Mouse (Mus musculus): ENCODE results near the gene Olfr33. TPM values are rescaled to one million over a fixed set of nuclear protein-coding genes. Genes with fewer than 3 reads are reported as not detected.

Gene Olfr33
- not detected in 2 replicates for polyA plus RNA-seq (2015; fragmentation: Nextera tagmentation; extraction: Ambion mirVana)

DNA sequence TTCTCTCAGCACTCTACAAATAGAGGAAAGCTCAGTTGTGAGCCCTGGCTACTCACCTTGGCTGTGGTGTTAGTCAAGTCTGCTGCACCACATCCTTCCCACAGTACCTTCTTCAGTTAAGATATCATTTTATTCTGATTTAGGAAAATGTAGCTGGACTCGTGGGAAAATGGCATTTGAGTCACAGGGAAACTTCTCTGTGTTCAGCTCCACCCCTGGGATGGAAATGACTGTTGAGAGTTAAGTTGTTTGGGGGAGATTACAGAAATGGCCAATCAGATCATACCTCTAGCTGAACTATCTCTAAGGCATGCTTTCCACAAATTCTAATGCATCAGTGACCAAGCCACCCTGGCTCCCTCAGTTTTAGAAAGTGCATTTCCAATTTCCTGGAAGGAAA, at the start of gene Olfr33:
Gene Olfr33, minus strand, starts transcription at position 101 of the 400 bp plus-strand sequence.
- no peak for ATAC-seq (replicated peaks; ENCODE audit: low FRiP score)
- Histone ChIP-seq H3K9me3 (replicated peaks) (no peaks in the 10 kb centered on the region), H3K36me3 (no peaks in the 10 kb centered on the region), H3K4me1 (no peaks in the 10 kb centered on the region), H3K4me2 (no peak within 1 kb of the TSS), H3K27ac (no peak within 1 kb of the TSS), H3K9ac (no peak within 1 kb of the TSS), H3K27me3 (no peaks in the 10 kb centered on the region), H3K4me3 (replicated peaks) (no peak within 1 kb of the TSS)
- WGBS, result 48% methylated on average over 1 of the region's 1 CpGs

DNA sequence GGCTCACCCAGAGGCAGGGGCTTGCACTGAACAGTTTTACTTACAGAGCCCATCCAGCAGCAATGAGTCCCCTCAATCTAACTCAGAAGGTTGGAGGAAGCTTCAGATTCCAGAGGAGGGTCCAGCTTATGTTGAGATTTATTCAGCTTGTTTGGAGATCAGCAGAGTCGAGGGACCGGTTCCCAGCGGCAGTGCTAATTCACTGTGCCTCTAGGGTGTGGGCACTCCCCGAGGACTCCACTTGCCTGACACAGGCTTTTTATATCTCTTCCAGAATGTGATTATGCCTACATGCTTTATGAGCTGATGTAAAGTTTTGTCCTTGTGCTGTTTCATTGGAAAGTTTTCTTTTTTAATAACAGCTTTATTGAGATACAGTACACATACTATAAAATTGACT, 40.4 kb upstream of the Olfr33 start, which contains the start of the genes Olfr560 and Olfr78:
Gene Olfr560, minus strand, starts transcription at position 101 of the 400 bp plus-strand sequence.
Gene Olfr78, minus strand, starts transcription at position 206 of the 400 bp plus-strand sequence.
- H3K27me3 ChIP-seq, result no peaks in the 10 kb centered on the region
- no peak within 1 kb of the TSS for H3K4me2 ChIP-seq
- 82% methylated on average over 4 of the region's 4 CpGs for WGBS
- no peak within 1 kb of the TSS for H3K27ac ChIP-seq
- no peaks in the 10 kb centered on the region for H3K4me1 ChIP-seq
- no peaks in the 10 kb centered on the region for H3K36me3 ChIP-seq
- no peak within 1 kb of the TSS for H3K4me3 ChIP-seq (replicated peaks)
- ATAC-seq (replicated peaks; ENCODE audit: low FRiP score), result no peak
- no peaks in the 10 kb centered on the region for H3K9me3 ChIP-seq (replicated peaks)
- no peak within 1 kb of the TSS for H3K9ac ChIP-seq

DNA sequence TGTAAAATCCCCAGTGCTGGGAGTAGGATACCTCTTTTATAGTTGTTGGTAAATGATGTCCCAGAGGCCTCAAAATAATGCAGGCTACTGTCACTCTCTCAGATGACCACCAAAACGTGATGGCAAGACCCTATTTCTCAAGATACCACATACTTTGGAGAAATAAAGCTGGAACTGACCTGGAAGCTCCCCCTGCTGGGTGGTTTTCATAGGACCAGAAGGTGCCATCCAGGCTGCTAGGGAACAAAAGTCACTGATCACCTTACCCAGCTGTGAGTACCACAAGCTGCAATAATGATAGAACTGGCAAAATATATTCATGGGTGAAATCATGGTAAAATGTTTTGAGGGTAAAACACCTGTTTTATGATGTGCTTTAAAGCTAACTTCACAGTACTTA, 33.2 kb upstream of the Olfr33 start:
- Histone ChIP-seq H3K27me3 (no peaks in the 10 kb centered on the region), H3K9ac (no peak overlapping the region), H3K4me2 (no peak overlapping the region), H3K36me3 (no peaks in the 10 kb centered on the region), H3K9me3 (replicated peaks) (no peaks in the 10 kb centered on the region), H3K4me1 (no peaks in the 10 kb centered on the region), H3K27ac (no peak overlapping the region), H3K4me3 (replicated peaks) (no peak overlapping the region)
- WGBS, result 27% methylated on average over 1 of the region's 1 CpGs
- no peak for ATAC-seq (replicated peaks; ENCODE audit: low FRiP score)

DNA sequence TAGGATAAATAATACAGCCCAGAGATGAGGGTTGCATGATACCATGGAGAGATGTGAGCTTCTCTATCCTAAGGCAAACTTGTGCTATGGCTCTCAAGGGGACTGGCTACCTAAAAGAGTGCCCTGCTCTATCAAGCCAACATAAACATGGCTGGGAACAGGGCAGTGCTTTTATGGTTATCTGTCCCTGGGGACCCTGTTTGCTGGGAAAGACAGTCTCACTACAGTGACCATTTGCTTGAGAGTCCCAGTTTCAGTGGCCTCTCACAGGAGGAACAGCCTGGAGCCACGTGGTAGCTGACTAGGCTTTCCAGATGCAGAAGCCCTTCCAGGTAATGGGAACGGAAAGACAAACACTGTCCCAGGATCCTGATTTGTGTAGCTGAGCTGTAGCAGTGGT, 18.8 kb upstream of the Olfr33 start:
- Histone ChIP-seq H3K27me3 (no peaks in the 10 kb centered on the region), H3K4me3 (replicated peaks) (no peak overlapping the region), H3K27ac (no peak overlapping the region), H3K9me3 (replicated peaks) (no peaks in the 10 kb centered on the region), H3K4me2 (no peak overlapping the region), H3K36me3 (no peaks in the 10 kb centered on the region), H3K9ac (no peak overlapping the region), H3K4me1 (no peaks in the 10 kb centered on the region)
- 34% methylated on average over 2 of the region's 2 CpGs for WGBS
- no peak for ATAC-seq (replicated peaks; ENCODE audit: low FRiP score)

DNA sequence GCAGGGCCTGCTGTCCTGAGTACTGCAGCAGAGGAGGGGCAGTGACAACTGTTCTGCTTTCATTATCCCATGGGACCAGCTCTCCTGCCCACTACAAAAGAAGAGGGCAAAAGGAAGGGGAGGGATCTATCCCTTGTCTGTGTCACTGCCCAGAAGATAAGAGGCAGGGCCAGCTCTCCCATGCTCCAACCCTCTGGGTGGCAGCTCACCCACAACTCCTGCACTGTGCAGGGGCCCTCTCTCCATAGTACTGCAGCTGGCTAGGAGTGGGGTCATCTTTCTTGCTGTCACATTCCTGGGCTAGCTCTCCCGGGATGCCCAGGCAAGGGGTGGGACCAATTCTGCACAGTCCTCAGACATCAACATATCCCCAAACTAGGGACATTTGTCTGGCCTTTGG, 14.9 kb upstream of the Olfr33 start:
- no peaks in the 10 kb centered on the region for H3K27me3 ChIP-seq
- 0 out of 2 replicates have a peak, but pooled peaks have one; percentile 9 for ATAC-seq (replicated peaks; ENCODE audit: low FRiP score)

DNA sequence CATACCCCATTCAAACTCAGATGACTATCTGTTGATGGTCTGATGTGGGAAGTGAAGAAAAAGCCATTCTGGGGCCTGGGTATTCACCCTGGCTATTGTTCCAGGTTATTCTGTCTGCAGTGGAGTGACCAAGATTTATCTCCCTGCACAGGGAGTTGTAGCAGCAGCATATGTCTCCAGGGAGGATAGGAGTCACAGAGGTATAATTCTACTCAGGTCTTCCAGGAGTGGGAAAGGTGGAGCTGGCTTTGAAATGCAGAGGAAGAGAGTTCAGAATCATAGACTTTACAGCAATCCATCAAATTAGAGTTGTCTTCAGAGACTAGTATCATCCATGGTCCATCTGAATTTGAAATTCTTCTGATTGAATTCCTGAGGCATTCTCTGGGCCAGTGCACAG, 8.5 kb upstream of the Olfr33 start, which contains the start of gene Olfr559:
Gene Olfr559, minus strand, starts transcription at position 101 of the 400 bp plus-strand sequence.
- Histone ChIP-seq H3K9me3 (replicated peaks) (no peaks in the 10 kb centered on the region), H3K9ac (no peak within 1 kb of the TSS), H3K27ac (no peak within 1 kb of the TSS), H3K27me3 (no peaks in the 10 kb centered on the region), H3K4me2 (no peak within 1 kb of the TSS), H3K4me1 (no peaks in the 10 kb centered on the region), H3K4me3 (replicated peaks) (no peak within 1 kb of the TSS), H3K36me3 (no peaks in the 10 kb centered on the region)
- no peak for ATAC-seq (replicated peaks; ENCODE audit: low FRiP score)

More for the DNA sequence above, 14.9 kb upstream of the Olfr33 start:
- H3K4me2 ChIP-seq, result no peak overlapping the region
- no peaks in the 10 kb centered on the region for H3K36me3 ChIP-seq
- H3K9me3 ChIP-seq (replicated peaks), result no peaks in the 10 kb centered on the region
- H3K4me3 ChIP-seq (replicated peaks), result no peak overlapping the region
- WGBS, result 29% methylated on average over 1 of the region's 1 CpGs
- H3K9ac ChIP-seq, result no peak overlapping the region
- no peak overlapping the region for H3K27ac ChIP-seq
- no peaks in the 10 kb centered on the region for H3K4me1 ChIP-seq

DNA sequence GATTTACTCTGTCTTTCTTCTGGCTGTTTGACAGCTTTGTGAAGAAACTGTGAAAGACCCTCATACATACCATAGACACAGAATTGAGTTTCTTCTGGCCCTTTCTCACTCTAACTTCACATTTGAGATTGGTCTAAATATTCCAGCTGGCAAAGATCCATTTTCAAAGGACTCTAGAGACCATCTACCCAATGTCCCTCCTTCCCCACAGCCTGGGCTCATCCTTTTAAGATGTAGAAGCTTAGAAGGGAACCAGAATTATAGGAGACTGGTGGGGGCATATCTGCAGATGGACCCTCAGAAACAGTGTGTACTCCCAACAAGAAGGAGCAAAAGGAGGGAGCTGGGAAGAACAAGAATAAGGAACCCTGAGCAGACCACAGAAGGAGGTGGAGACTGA, 17.0 kb downstream of the Olfr33 start, which contains the start of gene Olfr558:
Gene Olfr558, plus strand, starts transcription at position 301 of the 400 bp plus-strand sequence.
- no peak within 1 kb of the TSS for H3K27ac ChIP-seq
- H3K9me3 ChIP-seq (replicated peaks), result no peaks in the 10 kb centered on the region
- H3K36me3 ChIP-seq, result no peaks in the 10 kb centered on the region
- no peak within 1 kb of the TSS for H3K4me3 ChIP-seq (replicated peaks)
- no peak within 1 kb of the TSS for H3K4me2 ChIP-seq
- ATAC-seq (replicated peaks; ENCODE audit: low FRiP score), result no peak
- H3K4me1 ChIP-seq, result no peaks in the 10 kb centered on the region
- no peaks in the 10 kb centered on the region for H3K27me3 ChIP-seq
- H3K9ac ChIP-seq, result no peak within 1 kb of the TSS

DNA sequence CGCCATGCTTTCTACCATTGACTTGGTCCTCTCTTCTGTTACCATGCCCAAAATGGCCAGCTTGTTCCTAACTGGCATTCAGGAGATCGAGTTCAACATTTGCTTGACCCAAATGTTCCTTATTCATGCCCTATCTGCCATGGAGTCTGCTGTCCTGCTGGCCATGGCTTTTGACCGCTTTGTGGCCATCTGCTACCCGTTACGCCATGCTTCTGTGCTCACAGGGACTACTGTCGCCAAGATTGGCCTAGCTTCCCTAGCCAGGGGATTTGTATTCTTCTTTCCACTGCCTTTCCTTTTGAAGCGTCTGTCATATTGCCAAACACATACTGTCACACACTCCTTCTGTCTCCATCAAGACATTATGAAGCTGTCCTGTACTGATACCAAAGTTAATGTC, 20.4 kb downstream of the Olfr33 start:
- Histone ChIP-seq H3K9me3 (replicated peaks) (no peaks in the 10 kb centered on the region), H3K36me3 (no peaks in the 10 kb centered on the region), H3K27me3 (no peaks in the 10 kb centered on the region; the same call in 1 of the 2 replicates), H3K4me3 (replicated peaks) (no peak overlapping the region), H3K27ac (no peak overlapping the region), H3K4me2 (no peak overlapping the region), H3K4me1 (no peaks in the 10 kb centered on the region), H3K9ac (no peak overlapping the region)
- WGBS, result 90% methylated on average over 7 of the region's 7 CpGs
- ATAC-seq (replicated peaks; ENCODE audit: low FRiP score), result no peak

DNA sequence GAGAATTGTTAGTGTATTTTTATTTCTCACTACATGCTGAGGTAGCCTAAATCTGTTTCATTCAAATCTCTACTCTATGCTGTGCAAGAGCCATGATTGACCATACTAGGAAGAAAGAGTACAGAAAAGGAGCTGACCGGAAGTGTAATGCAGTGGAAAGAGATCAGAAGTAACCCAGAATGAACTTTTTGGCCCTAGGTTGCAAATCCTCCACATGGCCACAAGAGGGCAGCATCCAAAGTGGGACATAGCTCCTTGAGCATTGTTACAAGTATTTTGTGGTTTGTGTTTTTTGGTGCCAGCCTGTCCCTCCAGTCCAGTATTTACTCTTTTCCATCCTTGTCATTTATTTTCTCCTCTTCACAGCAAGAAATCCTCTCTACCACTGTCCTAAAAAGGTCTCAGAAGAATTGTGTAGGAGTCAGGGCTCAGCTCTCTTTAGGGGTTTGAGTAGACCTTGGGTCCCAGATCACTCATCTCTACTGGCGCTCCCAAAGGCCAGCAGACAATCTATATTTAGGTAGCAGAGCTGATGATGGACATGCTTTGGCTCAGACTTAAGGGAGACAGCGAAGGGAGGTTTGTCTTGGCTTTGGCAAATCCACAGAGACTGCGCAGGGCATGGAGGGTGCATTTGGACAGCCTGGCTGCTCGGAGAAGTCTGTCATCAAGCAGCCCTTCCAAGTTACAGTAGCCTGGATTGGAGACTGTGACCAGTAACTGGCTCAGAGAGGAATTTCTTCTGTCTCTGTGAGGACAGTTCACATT, 23.3 kb downstream of the Olfr33 start, which contains the start of gene Olfr557:
Gene Olfr557, plus strand, starts transcription at position 553 of the 768 bp plus-strand sequence.
- 75% methylated on average over 5 of the region's 5 CpGs for WGBS
- no peaks in the 10 kb centered on the region for H3K4me1 ChIP-seq
- H3K4me2 ChIP-seq, result no peak within 1 kb of the TSS
- no peak for ATAC-seq (replicated peaks; ENCODE audit: low FRiP score)
- no peaks in the 10 kb centered on the region for H3K9me3 ChIP-seq (replicated peaks)
- no peak within 1 kb of the TSS for H3K9ac ChIP-seq
- H3K27ac ChIP-seq, result no peak within 1 kb of the TSS
- H3K4me3 ChIP-seq (replicated peaks), result no peak within 1 kb of the TSS
- H3K27me3 ChIP-seq, result no peaks in the 10 kb centered on the region; the same call in 1 of the 2 replicates
- H3K36me3 ChIP-seq, result no peaks in the 10 kb centered on the region

DNA sequence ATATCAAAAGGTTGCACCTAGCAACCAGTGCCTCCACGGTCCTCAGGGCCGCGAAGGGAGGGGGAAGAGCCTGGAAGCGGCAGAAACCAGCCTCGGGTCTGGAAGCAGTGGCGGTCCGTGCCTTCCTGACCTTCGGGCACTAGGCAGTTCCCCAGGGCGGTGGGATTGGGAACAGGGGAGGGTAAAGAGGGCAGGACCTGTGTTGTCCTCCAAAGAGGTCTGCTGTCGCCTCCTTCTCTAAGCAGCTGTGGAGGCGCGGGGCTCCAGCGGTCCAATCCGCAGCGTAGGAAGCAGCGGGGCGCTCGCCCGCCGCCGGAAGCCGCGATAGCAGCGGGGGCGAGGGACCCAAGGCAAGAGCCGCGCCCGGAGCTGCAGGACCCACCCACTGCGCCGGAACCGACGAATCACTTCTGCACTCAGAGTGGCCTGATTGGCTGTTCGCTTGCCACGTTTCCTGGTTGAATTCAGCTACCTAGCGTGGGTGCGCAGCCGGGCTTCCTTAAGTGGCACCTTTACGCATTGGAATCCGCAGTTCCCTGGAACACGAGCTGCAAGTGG, 31.8 kb downstream of the Olfr33 start, which contains the start of gene Trim68:
Gene Trim68, minus strand, starts transcription at position 384 of the 558 bp plus-strand sequence.
- Histone ChIP-seq H3K27me3 (no peaks in the 10 kb centered on the region), H3K27ac (peak within 1 kb of the TSS; percentile 83), H3K9me3 (replicated peaks) (no peaks in the 10 kb centered on the region), H3K4me2 (peak within 1 kb of the TSS; percentile 81), H3K4me3 (replicated peaks) (peak within 1 kb of the TSS; percentile 73), H3K36me3 (peaks cover 6% of the 10 kb centered on the region; the same call in 1 of the 2 replicates), H3K4me1 (no peaks in the 10 kb centered on the region), H3K9ac (peak within 1 kb of the TSS; percentile 72)
- WGBS, result under 1% methylated on average over 40 of the region's 40 CpGs
- peak; percentile 100 for ATAC-seq (replicated peaks; ENCODE audit: low FRiP score)

DNA sequence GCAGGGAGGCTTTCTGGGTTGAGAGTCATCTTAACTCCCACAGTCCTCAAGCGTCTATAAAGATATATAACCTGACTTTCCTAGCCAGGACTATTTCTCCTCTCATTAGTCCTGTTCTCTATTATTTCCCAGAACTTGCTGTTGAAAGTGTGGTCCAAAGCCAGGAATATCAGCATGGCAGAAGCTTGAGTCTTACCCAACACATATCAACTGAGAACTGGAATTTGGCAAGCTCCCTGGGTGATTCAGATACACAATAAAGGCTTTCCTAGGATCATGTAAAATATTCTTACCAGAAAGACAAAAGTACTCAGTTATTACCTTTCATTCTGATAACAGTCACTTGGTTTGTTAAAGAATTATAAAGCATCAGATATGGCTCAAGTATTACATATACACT, 37.0 kb downstream of the Olfr33 start:
- H3K4me3 ChIP-seq (replicated peaks), result no peak overlapping the region
- peaks cover 27% of the 10 kb centered on the region; the same call in 1 of the 2 replicates for H3K36me3 ChIP-seq
- no peak overlapping the region for H3K9ac ChIP-seq
- H3K27ac ChIP-seq, result no peak overlapping the region
- H3K27me3 ChIP-seq, result no peaks in the 10 kb centered on the region
- ATAC-seq (replicated peaks; ENCODE audit: low FRiP score), result no peak
- no peaks in the 10 kb centered on the region for H3K4me1 ChIP-seq
- H3K4me2 ChIP-seq, result no peak overlapping the region
- 76% methylated on average over 1 of the region's 1 CpGs for WGBS
- H3K9me3 ChIP-seq (replicated peaks), result no peaks in the 10 kb centered on the region

DNA sequence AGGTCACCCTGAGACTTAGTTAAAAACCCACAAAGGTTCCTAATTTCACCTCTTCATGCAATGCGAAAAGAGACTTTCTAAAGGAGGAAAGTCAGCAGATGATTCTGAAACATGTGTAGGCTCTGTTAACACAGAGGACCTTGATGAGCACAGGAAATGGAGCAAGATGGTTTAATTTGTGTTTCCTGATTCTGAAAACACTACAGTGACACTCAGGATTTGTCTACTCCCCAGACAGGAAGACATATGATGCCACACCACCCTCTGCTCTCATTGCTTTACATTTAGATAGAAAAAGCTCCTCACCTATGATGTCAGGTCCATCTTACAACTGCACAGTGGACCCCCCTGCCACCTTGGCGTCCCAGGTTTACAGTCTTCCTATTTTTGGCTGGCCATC, 42.6 kb downstream of the Olfr33 start:
- Histone ChIP-seq H3K27ac (no peak overlapping the region), H3K27me3 (no peaks in the 10 kb centered on the region), H3K9me3 (replicated peaks) (no peaks in the 10 kb centered on the region), H3K4me2 (no peak overlapping the region), H3K36me3 (peaks cover 15% of the 10 kb centered on the region; the same call in 1 of the 2 replicates), H3K4me3 (replicated peaks) (no peak overlapping the region), H3K4me1 (no peaks in the 10 kb centered on the region), H3K9ac (no peak overlapping the region)
- 72% methylated on average over 2 of the region's 2 CpGs for WGBS
- ATAC-seq (replicated peaks; ENCODE audit: low FRiP score), result no peak
